15 mouse cellular contexts compared by ENCODE assay signal in the genomic region with DNA sequence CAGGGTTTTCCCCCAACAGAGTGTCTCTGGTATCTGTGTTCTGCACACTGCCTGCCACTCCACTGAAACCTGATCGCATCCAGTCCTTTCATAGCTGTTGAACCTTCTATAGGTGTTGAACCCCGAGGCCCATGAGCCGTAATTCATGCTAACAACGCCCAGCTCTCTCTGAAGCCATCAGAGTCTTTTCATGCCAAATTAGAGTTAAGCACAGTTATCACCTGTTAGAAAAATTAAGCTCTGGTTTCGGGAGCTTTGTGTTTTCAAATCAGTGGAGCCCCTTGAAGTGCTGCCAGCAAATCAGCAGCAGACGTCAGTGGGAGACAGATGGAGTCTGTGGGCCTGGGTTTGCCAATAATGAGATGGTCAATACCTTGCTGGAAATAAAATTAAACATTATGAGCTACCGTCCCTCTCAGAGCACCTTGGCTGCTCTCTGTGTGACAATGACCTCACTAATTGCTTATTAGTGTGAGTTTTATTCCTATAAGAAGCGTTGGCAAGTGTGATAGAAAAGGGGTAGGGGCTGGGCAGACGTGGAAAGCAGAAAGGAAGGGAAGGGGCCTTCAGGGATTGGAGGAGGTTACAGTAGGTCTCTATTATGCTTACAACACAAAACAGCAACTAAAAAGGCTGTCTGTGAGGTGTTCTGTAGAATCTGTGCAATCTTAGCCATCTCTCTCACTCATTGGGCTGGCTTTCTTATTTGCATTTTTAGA.
DNase-seq lines count a peak whose midpoint lies in the region; ATAC-seq lines count a peak whose summit lies in the region.
"Had no signal": no experiment of that assay in that cellular context is flagged by ENCODE, and none has a peak within 500 bp of the region (broad histone marks: within the 10 kb centered on the region; RNA-seq: fewer than 3 reads in every experiment).

No protein-coding gene starts in this region.

- 44% methylated on average over 9 of the region's 9 CpGs for WGBS in hindbrain, embryonic 15.5 days
- WGBS in hindbrain, embryonic 12.5 days: 61% methylated on average over 9 of the region's 9 CpGs
- 23% methylated on average over 9 of the region's 9 CpGs for WGBS in embryonic facial prominence, embryonic 15.5 days
- 11% methylated on average over 9 of the region's 9 CpGs for WGBS in limb, embryonic 12.5 days

- H3K27ac ChIP-seq in hindbrain, embryonic 15.5 days (replicated peaks): no peak overlapping the region
- no peak overlapping the region for H3K27ac ChIP-seq in hindbrain, embryonic 12.5 days
- H3K27ac ChIP-seq in embryonic facial prominence, embryonic 15.5 days (replicated peaks): no peak overlapping the region
- peak overlapping the region; percentile 50; the same call in 1 of the 2 replicates for H3K27ac ChIP-seq in limb, embryonic 12.5 days
- H3K27ac ChIP-seq: heart, adult 2 months; liver, embryonic 15.5 days; macrophage had no signal

- H3K4me1 ChIP-seq in hindbrain, embryonic 15.5 days (replicated peaks): peaks cover 13% of the 10 kb centered on the region; the same call in 1 of the 2 replicates
- no peaks in the 10 kb centered on the region; the same call in 1 of the 2 replicates for H3K4me1 ChIP-seq in hindbrain, embryonic 12.5 days
- peaks cover 4% of the 10 kb centered on the region; the same call in 1 of the 2 replicates for H3K4me1 ChIP-seq in embryonic facial prominence, embryonic 15.5 days
- H3K4me1 ChIP-seq in limb, embryonic 12.5 days (replicated peaks): peaks cover 25% of the 10 kb centered on the region
- H3K4me1 ChIP-seq: liver, embryonic 15.5 days had no signal

- no peaks in the 10 kb centered on the region for H3K9me3 ChIP-seq in hindbrain, embryonic 15.5 days
- H3K9me3 ChIP-seq in hindbrain, embryonic 12.5 days (replicated peaks): no peaks in the 10 kb centered on the region
- no peaks in the 10 kb centered on the region for H3K9me3 ChIP-seq in embryonic facial prominence, embryonic 15.5 days (replicated peaks)
- no peaks in the 10 kb centered on the region for H3K9me3 ChIP-seq in limb, embryonic 12.5 days
- H3K9me3 ChIP-seq: liver, embryonic 15.5 days had no signal

- H3K4me2 ChIP-seq in hindbrain, embryonic 15.5 days: no peak overlapping the region
- no peak overlapping the region for H3K4me2 ChIP-seq in hindbrain, embryonic 12.5 days (replicated peaks)
- no peak overlapping the region for H3K4me2 ChIP-seq in embryonic facial prominence, embryonic 15.5 days (replicated peaks)
- peak overlapping the region; percentile 42 for H3K4me2 ChIP-seq in limb, embryonic 12.5 days
- H3K4me2 ChIP-seq: liver, embryonic 15.5 days had no signal

- H3K9ac ChIP-seq in hindbrain, embryonic 15.5 days: no peak overlapping the region
- H3K9ac ChIP-seq in hindbrain, embryonic 12.5 days: no peak overlapping the region
- H3K9ac ChIP-seq in embryonic facial prominence, embryonic 15.5 days: no peak overlapping the region
- no peak overlapping the region for H3K9ac ChIP-seq in limb, embryonic 12.5 days (replicated peaks)
- H3K9ac ChIP-seq: liver, embryonic 15.5 days had no signal

- H3K4me3 ChIP-seq in hindbrain, embryonic 15.5 days: no peak overlapping the region
- H3K4me3 ChIP-seq in hindbrain, embryonic 12.5 days: no peak overlapping the region
- H3K4me3 ChIP-seq in embryonic facial prominence, embryonic 15.5 days (replicated peaks): no peak overlapping the region
- H3K4me3 ChIP-seq in limb, embryonic 12.5 days (replicated peaks): no peak overlapping the region
- H3K4me3 ChIP-seq: heart, adult 2 months; liver, embryonic 15.5 days had no signal

- H3K27me3 ChIP-seq in hindbrain, embryonic 15.5 days: no peaks in the 10 kb centered on the region
- H3K27me3 ChIP-seq in hindbrain, embryonic 12.5 days: no peaks in the 10 kb centered on the region
- no peaks in the 10 kb centered on the region for H3K27me3 ChIP-seq in embryonic facial prominence, embryonic 15.5 days
- peaks cover 6% of the 10 kb centered on the region; the same call in 1 of the 2 replicates for H3K27me3 ChIP-seq in limb, embryonic 12.5 days
- H3K27me3 ChIP-seq: liver, embryonic 15.5 days had no signal

- no peaks in the 10 kb centered on the region for H3K36me3 ChIP-seq in hindbrain, embryonic 15.5 days
- H3K36me3 ChIP-seq in hindbrain, embryonic 12.5 days: no peaks in the 10 kb centered on the region
- H3K36me3 ChIP-seq in embryonic facial prominence, embryonic 15.5 days: no peaks in the 10 kb centered on the region
- H3K36me3 ChIP-seq in limb, embryonic 12.5 days: no peaks in the 10 kb centered on the region
- H3K36me3 ChIP-seq: G1E; liver, embryonic 15.5 days had no signal

- ATAC-seq in hindbrain, embryonic 15.5 days (ENCODE audit: low FRiP score, low read depth): 0 out of 2 replicates have a peak, but pooled peaks have one; percentile 32
- ATAC-seq in hindbrain, embryonic 12.5 days (ENCODE audit: low FRiP score): no peak
- 0 out of 2 replicates have a peak, but pooled peaks have one; percentile 63 for ATAC-seq in embryonic facial prominence, embryonic 15.5 days (ENCODE audit: insufficient number of reproducible peaks, low FRiP score, low TSS enrichment, low read depth)
- 0 out of 2 replicates have a peak, but pooled peaks have one; percentile 44 for ATAC-seq in limb, embryonic 12.5 days (ENCODE audit: insufficient number of reproducible peaks, insufficient read depth, low FRiP score, low TSS enrichment, low read depth)

- peak; percentile 50 for DNase-seq in embryo, embryonic 10 days (ENCODE audit: low spot score)
- DNase-seq in MN1 (ENCODE audit: low spot score): no peak
- DNase-seq in spleen, adult 18-20 months: no peak
- DNase-seq in frontal cortex, postnatal 10 days (ENCODE audit: low spot score in 2 of 2): no peak
- DNase-seq: B cell, adult 2 months; heart, adult 2 months; heart, postnatal 4 days; kidney, adult 9 months had no signal
